Mouse (Mus musculus) cerebellum, adult 8-10 months (tissue): ENCODE measurements around the gene Myct1.

Experiments
- DNase-seq: peaks from one replicate; pipeline ENCODE4 v3.0.0; 2022

The Myct1 gene

DNA sequence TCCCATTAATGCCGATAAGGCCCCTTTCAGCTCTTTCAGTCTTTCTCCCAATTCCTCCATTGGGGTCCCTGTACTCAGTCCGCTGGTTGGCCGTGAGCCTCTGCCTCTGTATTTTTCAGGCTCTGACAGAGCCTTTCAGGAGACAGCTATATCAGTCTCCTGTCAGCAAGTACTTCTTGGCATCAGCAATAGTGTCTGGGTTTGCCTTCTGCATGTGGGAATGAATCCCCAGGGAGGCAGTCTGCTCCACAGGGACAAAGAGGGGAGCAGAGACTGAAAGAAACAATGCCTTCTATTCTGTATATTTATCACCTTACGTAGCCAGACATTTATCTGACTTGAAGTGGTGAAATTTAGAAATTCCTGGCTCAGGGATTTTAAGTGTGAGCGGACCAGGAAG lies 32.7 kb downstream of the Myct1 start:
- DNase-seq, result no peak

DNA sequence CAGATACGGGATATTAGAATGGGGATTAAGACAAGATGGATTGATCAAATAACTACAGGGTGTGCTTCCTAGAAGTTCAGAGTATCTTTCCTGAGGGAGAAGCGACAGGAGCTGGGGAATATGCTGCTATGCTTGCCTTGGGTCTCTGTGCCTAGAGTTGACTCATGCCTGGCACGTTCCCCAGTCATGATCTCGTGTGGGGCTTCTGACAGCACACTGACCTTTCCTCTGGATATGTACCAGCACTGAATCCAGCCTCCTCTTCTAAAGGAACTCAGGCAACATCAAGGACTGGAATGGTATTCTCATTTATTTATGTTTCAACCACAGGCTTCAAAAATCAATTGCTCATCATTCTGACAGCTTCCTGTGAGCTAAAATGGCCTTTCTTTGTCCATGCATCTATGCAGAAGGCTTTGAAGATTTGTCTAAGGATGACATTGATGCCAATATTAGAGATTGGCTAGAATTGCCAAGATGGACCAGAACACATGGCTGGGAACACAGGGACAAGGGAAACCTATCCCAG lies 40.2 kb downstream of the Myct1 start:
- peak; percentile 32 for DNase-seq

DNA sequence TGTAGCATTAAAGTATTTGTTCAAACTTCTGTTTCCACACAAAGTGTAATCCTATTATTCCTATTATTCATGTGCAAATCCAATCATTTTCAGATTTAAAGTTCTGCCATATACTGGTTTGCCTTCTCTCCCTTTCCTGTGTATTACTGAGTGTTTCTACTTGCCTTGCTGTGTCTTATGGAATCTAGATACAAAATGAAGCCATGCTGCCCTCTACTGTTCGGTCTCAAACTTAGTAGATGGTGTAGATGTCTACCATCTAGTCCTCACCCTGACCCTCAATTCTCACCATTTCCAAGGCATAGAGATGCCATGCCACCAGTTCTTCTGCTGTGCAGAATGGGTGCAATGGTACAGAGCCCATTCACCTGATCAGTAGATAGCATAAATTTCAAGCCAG lies 40.8 kb downstream of the Myct1 start:
- DNase-seq, result peak; percentile 44

DNA sequence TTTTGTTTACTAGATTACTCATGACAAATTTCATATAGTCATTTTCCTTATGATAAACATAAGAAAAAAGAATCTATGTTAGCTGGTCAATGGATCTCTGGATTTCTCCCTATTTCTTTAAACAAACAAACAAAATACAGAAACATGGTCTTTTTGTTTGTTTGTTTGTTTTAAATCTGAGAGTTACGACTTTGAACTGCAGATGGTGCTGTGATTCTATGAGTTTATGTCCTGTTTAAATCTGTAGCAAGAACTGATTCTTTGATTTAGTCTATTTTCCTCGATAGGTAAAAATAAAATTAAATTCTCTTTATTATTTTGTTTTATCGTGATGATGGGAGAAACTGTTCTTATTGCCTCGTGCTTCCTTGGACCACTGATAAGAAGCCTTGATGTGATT lies 43.7 kb downstream of the Myct1 start:
- no peak for DNase-seq

DNA sequence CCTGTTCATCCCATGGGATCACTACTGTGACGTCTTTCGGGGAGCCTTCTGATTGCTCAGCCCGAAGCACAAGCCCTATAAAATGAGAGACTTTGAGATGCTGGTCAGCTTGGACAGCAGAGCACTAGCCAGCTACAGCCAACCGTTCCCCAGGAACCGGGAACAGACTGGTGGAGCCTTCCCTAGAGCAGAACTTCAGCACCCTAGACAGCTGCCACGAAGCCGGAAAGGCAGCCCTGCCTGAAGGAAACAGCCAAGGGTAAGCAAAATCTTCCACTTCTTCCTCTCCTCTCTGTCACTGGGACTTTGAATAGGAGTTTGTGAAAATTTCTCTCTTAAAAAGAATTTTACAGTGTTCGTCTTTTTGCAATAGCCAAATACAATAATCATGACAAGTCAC lies 45.5 kb downstream of the Myct1 start, which contains the start of gene Vip:
TSS of gene Vip (plus strand) at position 107 of the 400 bp plus-strand sequence.
- no peak for DNase-seq
